Mouse (Mus musculus): ENCODE data around the gene Wdr43.
"Not testable (repeated sequence)": the region's sequence is repeated elsewhere in the genome, so short reads cannot be mapped to it uniquely, and the experiment has no call there.

Wdr43 gene

GRCm38 (mm10) chr17:71615638-71616318 is at the start of gene Wdr43:
Gene Wdr43 (plus strand): TSS chr17:71615895.
- DNase-seq (ENCODE audit: low spot score in 2 of 2) = peak; percentile 92 to 95

- DNase-seq (ENCODE audit: low spot score in 2 of 2) = no peak
These were observed 36.5 kb upstream of the Wdr43 start for GRCm38 (mm10) chr17:71579176-71579705.

GRCm38 (mm10) chr17:71597881-71598658 is 17.6 kb upstream of the Wdr43 start:
- no peak for DNase-seq (ENCODE audit: low spot score in 2 of 2)

GRCm38 (mm10) chr17:71598659-71599554 is 16.8 kb upstream of the Wdr43 start:
- DNase-seq (ENCODE audit: low spot score in 2 of 2) = peak; percentile 88

- DNase-seq (ENCODE audit: low spot score in 2 of 2) = peak in 1 of 2 experiments; percentile 8
These were observed 781 bp downstream of the Wdr43 start for GRCm38 (mm10) chr17:71616319-71617032.

GRCm38 (mm10) chr17:71617033-71617362 is 1.3 kb downstream of the Wdr43 start:
- DNase-seq (ENCODE audit: low spot score in 2 of 2) = no peak

- DNase-seq (ENCODE audit: low spot score in 2 of 2) = no peak
These were observed 2.3 kb downstream of the Wdr43 start for GRCm38 (mm10) chr17:71617974-71618373.

GRCm38 (mm10) chr17:71631806-71632205 is 16.1 kb downstream of the Wdr43 start:
- no peak for DNase-seq (ENCODE audit: low spot score in 2 of 2)

GRCm38 (mm10) chr17:71633350-71633749 is 17.7 kb downstream of the Wdr43 start:
- DNase-seq (ENCODE audit: low spot score in 2 of 2) = no peak

GRCm38 (mm10) chr17:71636786-71637185 is 21.1 kb downstream of the Wdr43 start:
- DNase-seq (ENCODE audit: low spot score in 2 of 2) = no peak

- no peak for DNase-seq (ENCODE audit: low spot score in 2 of 2)
These were observed 22.1 kb downstream of the Wdr43 start for GRCm38 (mm10) chr17:71637750-71638265.

GRCm38 (mm10) chr17:71639056-71639455 is 23.4 kb downstream of the Wdr43 start:
- DNase-seq (ENCODE audit: low spot score in 2 of 2) = not testable (repeated sequence)

- DNase-seq (ENCODE audit: low spot score in 2 of 2) = no peak
These were observed 24.9 kb downstream of the Wdr43 start for GRCm38 (mm10) chr17:71640421-71641085.

GRCm38 (mm10) chr17:71642190-71642589 is 26.5 kb downstream of the Wdr43 start:
- DNase-seq (ENCODE audit: low spot score in 2 of 2) = no peak

GRCm38 (mm10) chr17:71650011-71650410 is 34.3 kb downstream of the Wdr43 start:
- no peak for DNase-seq (ENCODE audit: low spot score in 2 of 2)

GRCm38 (mm10) chr17:71652495-71652894 is 36.8 kb downstream of the Wdr43 start:
- DNase-seq (ENCODE audit: low spot score in 2 of 2) = no peak

GRCm38 (mm10) chr17:71652934-71653333 is 37.2 kb downstream of the Wdr43 start:
- DNase-seq (ENCODE audit: low spot score in 2 of 2) = no peak

GRCm38 (mm10) chr17:71657521-71657920 is 41.8 kb downstream of the Wdr43 start:
- DNase-seq (ENCODE audit: low spot score in 2 of 2) = no peak

GRCm38 (mm10) chr17:71658666-71659065 is 43.0 kb downstream of the Wdr43 start:
- no peak for DNase-seq (ENCODE audit: low spot score in 2 of 2)

- no peak for DNase-seq (ENCODE audit: low spot score in 2 of 2)
These were observed 44.7 kb downstream of the Wdr43 start for GRCm38 (mm10) chr17:71660390-71660789.
